ENCODE assay signal across 13 mouse cellular contexts in genomic region chr10:30587037-30587436, GRCm38 (mm10). TPM values are rescaled to one million over a fixed set of nuclear protein-coding genes. Genes with fewer than 3 reads are reported as not detected.
DNase-seq lines count a peak whose midpoint lies in the region; ATAC-seq and TF ChIP-seq lines count a peak whose summit lies in the region.
"Had no signal": no experiment of that assay in that cellular context is flagged by ENCODE, and none has a peak within 500 bp of the region (broad histone marks: within the 10 kb centered on the region; RNA-seq: fewer than 3 reads in every experiment).

No protein-coding gene starts in this region.

- H3K36me3 ChIP-seq in MEL (ENCODE audit: control insufficient read depth in 1 of 2, insufficient read depth in 2 of 2, low read length in 2 of 2) = peaks cover 6 to 27% of the 10 kb centered on the region in 2 experiments
- H3K36me3 ChIP-seq in hindbrain, embryonic 16.5 days (ENCODE audit: control insufficient read depth, insufficient read depth, low read length) = peaks cover 12% of the 10 kb centered on the region

- intact Hi-C loops in left cerebral cortex, postnatal 4 days (cut with DNase I) = loop anchor here (5.0 to 10.0 kb wide), 2 partner anchors 785 to 1052 kb away; partner anchors contain the start of gene Rspo3

- no peak for ATAC-seq in CD4-positive, CD25-positive, alpha-beta regulatory T cell, adult 4 months
- ATAC-seq in hindbrain, embryonic 16.5 days = peak; percentile 45; the same call in 1 of the 2 replicates

- TF ChIP-seq EP300 in MEL (IDR thresholded peaks at IDR 0.05; ENCODE audit: low read depth in 1 of 2, low read length in 2 of 2) = no peak

- no peak overlapping the region for H3K4me3 ChIP-seq in MEL (ENCODE audit: control insufficient read depth in 1 of 2, insufficient read depth in 1 of 2, low read depth in 2 of 2, low read length in 2 of 2)
- no peak overlapping the region for H3K4me3 ChIP-seq in hindbrain, embryonic 16.5 days (ENCODE audit: low read length)
- H3K4me3 ChIP-seq: embryonic facial prominence, embryonic 15.5 days; heart, embryonic 15.5 days; midbrain, embryonic 12.5 days had no signal

- no peak overlapping the region for H3K4me2 ChIP-seq in hindbrain, embryonic 16.5 days (ENCODE audit: low read length)
- H3K4me2 ChIP-seq: embryonic facial prominence, embryonic 15.5 days; heart, embryonic 15.5 days; midbrain, embryonic 12.5 days had no signal

- peak in 2 of 3 experiments; percentile 21 to 49; a peak in 2 of 6 replicates for TF ChIP-seq CTCF in MEL (IDR thresholded peaks at IDR 0.05 in 2 of 3, conservative IDR thresholded peaks at IDR 0.05 in 1 of 3; ENCODE audit: control insufficient read depth in 1 of 3, insufficient read depth in 1 of 3, low read depth in 2 of 3, low read length in 3 of 3, poor library complexity in 1 of 3, severe bottlenecking in 1 of 3)

- H3K9ac ChIP-seq in MEL (ENCODE audit: control insufficient read depth, low read depth, low read length, poor library complexity, severe bottlenecking) = no peak overlapping the region
- no peak overlapping the region for H3K9ac ChIP-seq in hindbrain, embryonic 16.5 days (ENCODE audit: low read depth, low read length)
- H3K9ac ChIP-seq: embryonic facial prominence, embryonic 15.5 days; heart, embryonic 15.5 days; midbrain, embryonic 12.5 days had no signal

- no peak for TF ChIP-seq POLR2A in MEL (IDR thresholded peaks at IDR 0.05; ENCODE audit: control insufficient read depth in 1 of 2, insufficient read depth in 1 of 2, low read depth in 1 of 2, low read length in 2 of 2, poor library complexity in 1 of 2)

- TF ChIP-seq RAD21 in MEL (IDR thresholded peaks at IDR 0.05; ENCODE audit: low read depth, low read length) = peak; percentile 47

- peak; percentile 23 for DNase-seq in CD4-positive, CD25-positive, alpha-beta regulatory T cell, adult 2 months (ENCODE audit: low read depth, low spot score)
- DNase-seq in left cerebral cortex, adult 18-20 months (ENCODE audit: low spot score in 2 of 2) = peak; percentile 15 to 27
- DNase-seq in left cerebral cortex, postnatal 4 days = no peak
- peak; percentile 50 for DNase-seq in MEL (ENCODE audit: low read depth, low spot score)
- no peak for DNase-seq in cerebellum, adult 8-10 months
- no peak for DNase-seq in gastrocnemius, adult 18-20 months (ENCODE audit: low spot score)
- DNase-seq: adrenal gland, postnatal 36 days; right cerebral cortex, postnatal 4 days had no signal

- 0 out of 4 replicates have a peak, but pooled peaks cover 0 to 5% of the 10 kb centered on the region in 2 experiments for H3K4me1 ChIP-seq in MEL (ENCODE audit: control insufficient read depth in 1 of 2, insufficient read depth in 2 of 2, low read length in 2 of 2)
- H3K4me1 ChIP-seq in hindbrain, embryonic 16.5 days (ENCODE audit: control insufficient read depth, insufficient read depth, low read depth, low read length) = no peaks in the 10 kb centered on the region
- H3K4me1 ChIP-seq: embryonic facial prominence, embryonic 15.5 days; heart, embryonic 15.5 days; midbrain, embryonic 12.5 days had no signal

- no peaks in the 10 kb centered on the region for H3K79me2 ChIP-seq in MEL (ENCODE audit: control insufficient read depth, insufficient read depth, low read length, poor library complexity)

- H3K27ac ChIP-seq in MEL (ENCODE audit: control insufficient read depth, low read depth, low read length) = no peak overlapping the region
- H3K27ac ChIP-seq in hindbrain, embryonic 16.5 days (ENCODE audit: low read depth, low read length) = no peak overlapping the region
- H3K27ac ChIP-seq: embryonic facial prominence, embryonic 15.5 days; heart, embryonic 15.5 days; midbrain, embryonic 12.5 days had no signal

- no peaks in the 10 kb centered on the region for H3K9me3 ChIP-seq in MEL (replicated peaks; ENCODE audit: insufficient read depth, low read length)
- H3K9me3 ChIP-seq in hindbrain, embryonic 16.5 days (ENCODE audit: control insufficient read depth, low read length) = no peaks in the 10 kb centered on the region
- H3K9me3 ChIP-seq: embryonic facial prominence, embryonic 15.5 days; heart, embryonic 15.5 days; midbrain, embryonic 12.5 days had no signal

- H3K27me3 ChIP-seq in MEL (ENCODE audit: control insufficient read depth in 1 of 2, insufficient read depth in 2 of 2, low read length in 2 of 2) = no peaks in the 10 kb centered on the region
- no peaks in the 10 kb centered on the region for H3K27me3 ChIP-seq in hindbrain, embryonic 16.5 days (replicated peaks; ENCODE audit: control insufficient read depth, insufficient read depth, low read length)
- H3K27me3 ChIP-seq: embryonic facial prominence, embryonic 15.5 days; heart, embryonic 15.5 days; midbrain, embryonic 12.5 days had no signal

- 56% methylated on average over 5 of the region's 5 CpGs for WGBS in hindbrain, embryonic 16.5 days

TF ChIP-seq in MEL, 35 proteins besides CTCF, POLR2A, EP300 and RAD21:
- TF ChIP-seq JUND (IDR thresholded peaks at IDR 0.05; ENCODE audit: low read depth, low read length) (no peak), ZC3H11A (IDR thresholded peaks at IDR 0.05; ENCODE audit: low read depth, low read length) (0 out of 2 replicates have a peak, but pooled peaks have one; percentile 16), SMC3 (IDR thresholded peaks at IDR 0.05; ENCODE audit: low read depth, low read length) (peak; percentile 35), ZNF384 (IDR thresholded peaks at IDR 0.05; ENCODE audit: low read depth, low read length) (peak; percentile 36; the same call in 1 of the 2 replicates), NRF1 (IDR thresholded peaks at IDR 0.05; ENCODE audit: insufficient read depth, low read depth, low read length, poor library complexity, severe bottlenecking) (no peak), MXI1 (IDR thresholded peaks at IDR 0.05; ENCODE audit: low read depth, low read length) (no peak), MAX (IDR thresholded peaks at IDR 0.05; ENCODE audit: low read length) (no peak)

RNA-seq across cellular contexts. Expression of gene Trmt11, which starts 13.5 kb away (rescaled TPM):
- polyA plus RNA-seq in CD4-positive, CD25-positive, alpha-beta regulatory T cell, adult 4 months (2017; shearing (Covaris generic)) = 10 to 100 TPM; 34.6 to 47.4 TPM
- total RNA-seq in left cerebral cortex, adult 18-20 months (2021) = 1 to 10 TPM; 9.7 to 9.9 TPM
- 10 to 100 TPM; 11.1 to 12.4 TPM for total RNA-seq in left cerebral cortex, postnatal 4 days (2021)
- total RNA-seq in MEL (2012; rRNA removed) = 22.6 and 23.4 TPM in 2 replicates
- polyA plus RNA-seq in MEL (2012; ENCODE audit: insufficient read depth in 1 of 2, insufficient read length in 2 of 2, low read depth in 1 of 2, low replicate concordance in 2 of 2, missing spikeins in 1 of 2) = 10 to 100 TPM in 1 of 2 experiments, not detected in 1; 15.8 TPM
- polyA plus RNA-seq in hindbrain, embryonic 16.5 days (2015; fragmentation: Nextera tagmentation; extraction: Ambion mirVana) = 19.1 and 19.8 TPM in 2 replicates
- 1 to 10 TPM; 3.1 to 3.9 TPM for total RNA-seq in gastrocnemius, adult 18-20 months (2021)

RNA-seq across cellular contexts. Expression of gene Hint3, which starts 42.4 kb away (rescaled TPM):
- polyA plus RNA-seq in CD4-positive, CD25-positive, alpha-beta regulatory T cell, adult 4 months (2017; shearing (Covaris generic)) = 10 to 100 TPM; 42.7 to 50.5 TPM
- total RNA-seq in left cerebral cortex, adult 18-20 months (2021) = 10 to 100 TPM; 48.9 to 49.9 TPM
- 10 to 100 TPM; 26.4 to 33.8 TPM for total RNA-seq in left cerebral cortex, postnatal 4 days (2021)
- 6.8 and 7.7 TPM in 2 replicates for total RNA-seq in MEL (2012; rRNA removed)
- polyA plus RNA-seq in MEL (2012; ENCODE audit: insufficient read depth in 1 of 2, insufficient read length in 2 of 2, low read depth in 1 of 2, low replicate concordance in 2 of 2, missing spikeins in 1 of 2) = 1 to 10 TPM in 1 of 2 experiments, not detected in 1; 6.4 TPM
- 17.2 and 21.2 TPM in 2 replicates for polyA plus RNA-seq in hindbrain, embryonic 16.5 days (2015; fragmentation: Nextera tagmentation; extraction: Ambion mirVana)
- total RNA-seq in gastrocnemius, adult 18-20 months (2021) = 10 to 100 TPM; 56.0 to 62.1 TPM

Comparison
In these comparisons a context has a peak if more than half of its experiments do, and no peak if none do; other contexts are left out.
1. DNase-seq: peak in CD4-positive, CD25-positive, alpha-beta regulatory T cell, adult 2 months (single experiment), left cerebral cortex, adult 18-20 months (2 of 2) and MEL (single experiment); none in left cerebral cortex, postnatal 4 days (single experiment), cerebellum, adult 8-10 months (single experiment) and gastrocnemius, adult 18-20 months (single experiment).